Mouse (Mus musculus): Measurements from ENCODE around the gene Pdpr. TPM values are rescaled to one million over a fixed set of nuclear protein-coding genes. Genes with fewer than 3 reads are reported as not detected.
"Not testable (repeated sequence)": the region's sequence is repeated elsewhere in the genome, so short reads cannot be mapped to it uniquely, and the experiment has no call there.

The Pdpr gene
- 10 to 100 TPM; 42.5 TPM for total RNA-seq (2021)
- long read RNA-seq, experiment 1, full-length matches to known transcripts = 1 of 11 reads
- long read RNA-seq, experiment 1, partial matches to known transcripts = 7 of 11 reads
- long read RNA-seq, experiment 1, other reads (novel, unspliced or antisense) = 3 of 11 reads
- long read RNA-seq, experiment 2, full-length matches to known transcripts = 1 of 14 reads
- long read RNA-seq, experiment 2, partial matches to known transcripts = 10 of 14 reads
- long read RNA-seq, experiment 2, other reads (novel, unspliced or antisense) = 3 of 14 reads

- DNase-seq (ENCODE audit: low spot score in 2 of 2) = peak; percentile 90 to 93
Measured at GRCm38 (mm10) chr8:111093865-111094718, at the start of gene Pdpr. Gene Pdpr, plus strand, starts transcription at chr8:111094630.

DNA sequence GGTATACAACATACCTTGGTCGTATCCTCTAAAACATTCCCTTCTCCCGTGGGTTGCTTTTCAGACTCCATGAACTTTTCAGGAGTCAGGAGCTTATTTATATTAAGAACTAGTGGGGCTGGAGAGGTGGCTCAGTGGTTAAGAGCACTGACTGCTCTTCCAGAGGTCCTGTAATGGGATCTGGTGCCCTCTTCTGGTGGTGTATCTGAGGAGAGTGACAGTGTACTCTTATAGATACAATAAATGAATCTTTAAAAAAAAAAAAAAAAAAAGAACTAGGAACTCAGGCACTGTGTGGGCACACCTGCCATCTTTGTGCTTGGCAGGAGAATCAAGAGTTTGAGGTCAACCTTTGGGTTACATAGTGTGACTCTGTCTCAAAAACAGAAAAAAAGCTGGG, 45.7 kb upstream of the Pdpr start:
- DNase-seq (ENCODE audit: low spot score in 2 of 2) = no peak

GRCm38 (mm10) chr8:111049106-111049505, 45.3 kb upstream of the Pdpr start:
- DNase-seq (ENCODE audit: low spot score in 2 of 2) = no peak

DNA sequence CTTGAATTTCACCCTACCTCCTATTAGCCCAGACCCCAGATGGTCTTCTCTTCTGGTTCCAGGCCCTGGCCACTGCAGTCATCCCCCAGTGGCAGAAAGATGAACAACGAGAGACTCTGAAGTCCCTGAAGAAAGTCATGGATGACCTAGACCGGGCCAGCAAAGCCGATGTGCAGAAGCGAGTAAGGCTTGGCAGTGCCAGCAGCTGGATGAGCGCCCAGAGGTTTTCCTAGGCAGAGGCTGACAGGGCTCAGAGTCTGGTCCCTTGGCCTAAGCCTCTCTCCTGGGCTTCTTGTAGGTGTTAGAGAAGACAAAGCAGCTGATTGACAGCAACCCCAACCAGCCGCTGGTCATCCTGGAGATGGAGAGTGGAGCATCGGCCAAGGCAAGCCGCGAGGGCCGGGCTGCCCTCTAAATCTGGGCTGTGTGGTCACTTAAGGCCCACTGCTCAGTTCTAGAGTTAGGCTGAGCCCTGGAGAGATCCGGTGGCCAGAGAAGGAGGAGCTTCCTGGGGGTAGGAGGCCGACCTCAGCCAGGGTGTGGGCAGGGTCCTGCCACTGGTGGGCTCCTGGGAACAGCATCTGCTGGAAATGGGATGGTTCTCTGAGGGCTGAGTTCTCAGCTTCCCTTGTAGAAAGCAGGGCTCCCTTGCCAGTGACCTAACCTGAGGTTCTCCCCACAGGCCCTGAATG, 40.5 kb upstream of the Pdpr start:
- DNase-seq (ENCODE audit: low spot score in 2 of 2) = no peak

DNA sequence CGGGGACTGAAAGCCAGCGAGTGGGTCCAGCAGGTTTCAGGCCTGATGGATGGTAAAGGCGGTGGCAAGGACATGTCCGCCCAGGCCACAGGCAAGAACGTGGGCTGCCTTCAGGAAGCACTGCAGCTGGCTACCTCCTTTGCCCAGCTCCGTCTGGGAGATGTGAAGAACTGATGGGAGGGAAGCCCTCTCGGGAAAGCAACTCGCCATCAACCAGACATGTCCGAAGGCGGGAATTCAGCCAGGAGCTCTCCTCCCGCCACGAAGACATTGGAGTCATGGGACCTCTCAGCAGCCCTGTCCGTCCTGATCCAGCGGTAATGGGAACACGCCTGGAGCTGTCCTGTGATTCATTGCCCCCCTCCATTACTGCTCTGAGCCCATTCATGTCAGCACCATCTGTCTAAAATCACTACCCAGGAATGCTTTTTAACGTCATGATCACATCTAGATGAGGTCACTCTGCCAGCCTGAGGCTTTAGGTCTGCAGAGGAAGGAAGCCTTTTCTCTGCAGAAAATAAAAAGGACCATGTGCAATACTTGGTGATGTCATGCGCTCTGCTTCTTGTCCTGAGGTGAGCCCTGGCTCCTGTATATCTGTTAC, 39.3 kb upstream of the Pdpr start:
- DNase-seq (ENCODE audit: low spot score in 2 of 2) = no peak

GRCm38 (mm10) chr8:111055661-111056060, 38.8 kb upstream of the Pdpr start:
- DNase-seq (ENCODE audit: low spot score in 2 of 2) = no peak

- peak; percentile 85 to 89 for DNase-seq (ENCODE audit: low spot score in 2 of 2)
Measured at GRCm38 (mm10) chr8:111056158-111056663, 38.2 kb upstream of the Pdpr start, which contains the start of gene Exosc6. Gene Exosc6, plus strand, starts transcription at chr8:111056339.

- DNase-seq (ENCODE audit: low spot score in 2 of 2) = peak; percentile 37 to 59
Measured at GRCm38 (mm10) chr8:111056691-111057293, 37.6 kb upstream of the Pdpr start.

DNA sequence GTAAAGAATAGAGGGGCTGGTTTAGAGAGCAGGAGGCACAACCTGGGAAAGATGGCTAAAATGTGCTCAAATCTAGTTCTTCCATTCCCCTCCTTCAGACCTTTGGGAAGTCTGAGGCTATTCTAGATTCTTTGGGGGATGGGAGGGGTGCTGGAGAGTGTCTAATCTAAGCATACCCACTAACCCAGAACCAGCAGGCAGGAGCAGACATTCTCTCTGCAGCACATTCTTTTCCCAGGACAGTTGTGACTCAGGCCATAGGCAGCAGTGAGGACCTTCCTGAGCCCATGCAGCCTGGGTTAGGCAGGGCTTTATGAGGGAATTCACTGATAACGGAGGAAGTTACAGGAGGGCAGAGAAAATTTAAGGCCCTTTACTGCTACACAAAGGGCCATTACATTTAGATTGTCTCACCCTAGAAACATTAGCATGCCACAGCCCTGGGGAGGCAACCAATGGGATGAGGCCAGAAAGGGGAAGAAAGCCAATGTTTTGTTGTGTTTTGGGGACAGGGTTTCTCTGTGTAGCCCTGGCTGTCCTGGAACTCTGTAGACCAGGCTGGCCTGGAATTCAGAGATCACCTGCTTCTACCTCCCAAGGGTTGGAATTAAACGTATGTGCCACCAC, 35.4 kb upstream of the Pdpr start:
- DNase-seq (ENCODE audit: low spot score in 2 of 2) = no peak

- DNase-seq (ENCODE audit: low spot score in 2 of 2) = no peak
Measured at GRCm38 (mm10) chr8:111061688-111062071, 32.8 kb upstream of the Pdpr start.

DNA sequence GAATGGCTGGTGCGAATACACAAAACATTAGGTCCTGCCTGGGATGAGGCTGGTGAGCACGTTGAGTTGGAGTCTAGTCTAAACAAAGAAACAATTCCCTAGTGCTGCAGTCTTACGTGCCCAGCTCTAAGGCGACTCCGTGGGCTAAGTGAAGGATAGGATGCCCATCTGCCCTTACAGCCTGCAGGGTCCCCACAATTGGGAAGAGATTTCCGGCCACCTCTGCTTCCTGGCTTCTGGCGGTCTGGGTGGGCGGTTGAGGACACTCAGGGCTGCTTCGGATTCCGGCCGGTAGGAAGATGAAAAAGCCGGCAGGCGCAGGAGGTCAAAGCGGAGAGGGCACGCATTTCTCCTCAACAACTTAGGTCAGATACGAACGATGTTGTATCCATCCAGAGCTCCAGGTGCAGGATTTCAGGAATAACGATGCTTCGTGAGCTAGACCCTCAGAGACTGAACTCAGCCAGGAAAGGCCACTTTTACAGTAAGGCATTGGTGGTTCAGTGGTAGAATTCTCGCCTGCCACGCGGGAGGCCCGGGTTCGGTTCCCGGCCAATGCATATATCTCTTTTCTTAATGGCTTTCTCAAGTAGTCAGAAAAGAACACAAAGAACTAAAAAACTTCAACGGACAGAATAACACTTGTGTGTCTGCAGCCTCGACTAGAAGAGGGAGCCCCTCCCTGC, 32.2 kb upstream of the Pdpr start:
- DNase-seq (ENCODE audit: low spot score in 2 of 2) = peak; percentile 87 to 92

DNA sequence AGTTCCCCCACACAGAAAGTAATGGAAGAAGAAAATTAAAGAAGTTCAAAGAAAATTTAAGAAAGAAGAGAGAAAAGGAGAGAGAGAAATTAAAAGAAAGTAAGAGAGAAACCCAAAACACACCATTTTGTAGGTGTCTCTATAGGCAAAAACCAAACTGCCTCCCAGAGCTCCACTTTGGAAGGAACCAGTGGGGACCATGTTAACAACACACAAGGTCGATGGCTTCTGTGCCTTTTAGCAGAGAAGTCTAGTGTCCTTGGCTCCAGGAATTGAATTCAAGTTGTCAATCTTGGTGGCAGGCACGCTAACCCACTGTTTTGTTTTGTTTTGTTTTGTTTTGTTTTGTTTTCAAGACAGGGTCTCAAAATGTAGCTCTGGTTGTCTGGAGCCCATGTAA, 31.5 kb upstream of the Pdpr start:
- no peak for DNase-seq (ENCODE audit: low spot score in 2 of 2)

GRCm38 (mm10) chr8:111066308-111066707, 28.1 kb upstream of the Pdpr start:
- DNase-seq (ENCODE audit: low spot score in 2 of 2) = no peak

GRCm38 (mm10) chr8:111067439-111067838, 27.0 kb upstream of the Pdpr start:
- DNase-seq (ENCODE audit: low spot score in 2 of 2) = no peak

DNA sequence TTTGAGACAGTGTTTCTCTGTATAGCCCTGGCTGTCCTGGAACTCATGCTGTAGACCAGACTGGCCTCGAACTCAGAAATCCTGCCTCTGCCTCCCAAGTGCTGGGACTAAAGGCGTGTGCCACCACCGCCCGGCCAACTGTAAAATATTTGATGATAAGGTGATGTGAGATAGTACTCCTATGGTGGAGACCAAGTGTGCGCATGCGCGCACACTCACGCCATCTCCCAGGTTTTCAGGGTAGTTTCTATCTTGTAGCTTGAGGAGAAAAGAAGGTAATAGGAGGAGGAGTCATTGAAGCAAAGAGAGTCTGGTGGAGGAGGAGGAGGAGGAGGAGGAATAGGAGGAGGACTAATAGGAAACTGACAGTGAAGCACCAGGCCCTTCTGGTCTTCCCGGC, 25.8 kb upstream of the Pdpr start:
- DNase-seq (ENCODE audit: low spot score in 2 of 2) = not testable (repeated sequence)

DNA sequence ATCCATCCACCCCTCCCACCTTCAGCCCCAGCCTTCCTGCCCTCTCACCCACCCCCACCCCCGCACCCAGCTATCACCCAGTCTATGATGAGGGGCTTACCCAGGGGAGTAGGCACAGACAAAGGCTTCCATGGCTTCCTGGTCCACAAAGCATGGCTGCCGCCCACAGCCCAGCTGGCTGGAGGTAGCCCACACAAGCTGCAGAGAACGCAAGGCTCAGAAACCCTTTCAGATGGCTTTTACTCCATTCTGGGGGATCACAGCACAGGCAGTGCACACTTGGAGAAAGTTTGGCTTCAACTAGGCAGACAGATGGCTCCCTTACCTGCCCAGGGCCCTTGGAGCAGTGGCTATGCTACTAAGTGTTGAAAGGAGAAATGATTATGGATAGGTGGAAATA, 18.5 kb upstream of the Pdpr start:
- DNase-seq (ENCODE audit: low spot score in 2 of 2) = no peak

GRCm38 (mm10) chr8:111079461-111079860, 15.0 kb upstream of the Pdpr start:
- no peak for DNase-seq (ENCODE audit: low spot score in 2 of 2)

- DNase-seq (ENCODE audit: low spot score in 2 of 2) = peak in 1 of 2 experiments; percentile 28
Measured at GRCm38 (mm10) chr8:111079861-111080271, 14.6 kb upstream of the Pdpr start.

DNA sequence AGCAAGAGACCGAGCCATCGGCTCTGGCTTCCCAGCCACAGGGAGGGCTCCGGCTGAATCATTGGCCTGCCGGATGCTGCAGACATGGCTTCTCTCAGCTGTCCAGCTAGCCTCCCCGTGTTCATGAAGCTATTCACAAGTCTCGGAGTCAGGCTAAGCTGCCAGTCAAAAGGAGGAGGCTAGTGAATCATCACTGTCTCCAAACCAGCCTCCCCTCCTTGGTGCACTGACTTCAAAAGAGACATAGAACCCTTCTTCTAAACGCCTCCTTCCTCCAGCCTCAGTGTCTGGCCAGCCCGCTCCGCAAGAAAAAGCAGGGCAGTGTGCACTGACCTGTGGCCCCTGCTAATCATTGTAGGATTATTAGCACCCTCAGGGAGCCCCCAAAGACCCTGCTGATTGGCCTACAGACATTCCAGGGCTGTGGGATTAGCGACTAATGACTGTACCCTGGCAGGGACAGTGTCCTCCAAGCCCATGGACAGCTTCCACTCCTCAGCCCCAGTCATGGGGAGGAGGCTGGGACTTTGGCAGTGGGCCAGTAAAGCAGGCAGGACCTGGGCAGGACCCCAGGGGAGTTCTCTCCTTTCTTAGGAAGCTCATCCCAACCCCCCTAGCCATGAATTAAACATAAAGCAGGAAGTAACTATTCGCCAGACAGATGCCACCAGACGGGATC, 12.7 kb upstream of the Pdpr start:
- DNase-seq (ENCODE audit: low spot score in 2 of 2) = no peak

Measured in adrenal gland, adult 18-20 months (tissue).